Mouse (Mus musculus) intestine, embryonic 15.5 days (tissue): ENCODE results near the gene Tcp10c. TPM values are rescaled to one million over a fixed set of nuclear protein-coding genes. Genes with fewer than 3 reads are reported as not detected.
"Not testable (repeated sequence)": the region's sequence is repeated elsewhere in the genome, so short reads cannot be mapped to it uniquely, and the experiment has no call there.

Experiments used
- ATAC-seq: fragments of 200-750 bp; cut with Nextera tagmentation; 2 replicates; pipeline ENCODE4 v1.8.0; 2017; ENCODE audit warnings: moderate TSS enrichment, moderate library complexity
- H3K27ac ChIP-seq: fragments of 300-500 bp; sonication (generic); 2 replicates; pipeline ENCODE4 v1.5.1; 2015; ENCODE audit warnings: mild to moderate bottlenecking, inconsistent platforms
- H3K27me3 ChIP-seq: fragments of 300-500 bp; sonication (generic); replicated peaks from 2 replicates; pipeline ENCODE4 v1.6.1; 2015; ENCODE audit warnings: inconsistent platforms
- H3K36me3 ChIP-seq: fragments of 300-500 bp; sonication (generic); 2 replicates; pipeline ENCODE4 v1.6.1; 2015; ENCODE audit warnings: inconsistent platforms
- H3K4me1 ChIP-seq: fragments of 300-500 bp; sonication (generic); replicated peaks from 2 replicates; pipeline ENCODE4 v1.6.1; 2015; ENCODE audit warnings: inconsistent platforms
- H3K4me2 ChIP-seq: fragments of 300-500 bp; sonication (generic); replicated peaks from 2 replicates; pipeline ENCODE4 v1.6.1; 2015; ENCODE audit warnings: mild to moderate bottlenecking, inconsistent platforms
- H3K4me3 ChIP-seq: fragments of 300-500 bp; sonication (generic); replicated peaks from 2 replicates; pipeline ENCODE4 v1.5.1; 2015; ENCODE audit warnings: inconsistent platforms
- H3K9ac ChIP-seq: fragments of 300-500 bp; sonication (generic); 2 replicates; pipeline ENCODE4 v1.6.1; 2015; ENCODE audit warnings: inconsistent platforms
- H3K9me3 ChIP-seq: fragments of 300-500 bp; sonication (generic); 2 replicates; pipeline ENCODE4 v1.6.1; 2016; ENCODE audit warnings: inconsistent platforms
- WGBS: fragments of 180-500 bp; shearing (Covaris S2); methylation state at CpG from one replicate; pipeline ENCODE4 v1.1.7; 2015; 5-methylcytosine and 5-hydroxymethylcytosine counted together
- polyA plus RNA-seq: library from polyadenylated mRNA; unstranded; fragments of >200 nt; fragmentation: Nextera tagmentation; extraction: Ambion mirVana; gene quantifications from 2 replicates; pipeline ENCODE4 v1.2.1, GENCODE M21; 2015

Tcp10c gene
- polyA plus RNA-seq, 1 experiment from 2014 or later: not detected

GRCm38 (mm10) chr17:13403527-13404131, 49.3 kb downstream of the Tcp10c start:
- not testable (repeated sequence) for H3K9me3 ChIP-seq, H3K4me2 ChIP-seq, H3K27me3 ChIP-seq, H3K27ac ChIP-seq, H3K36me3 ChIP-seq, H3K4me1 ChIP-seq, ATAC-seq, H3K9ac ChIP-seq, H3K4me3 ChIP-seq
- WGBS: 81% methylated on average over 5 of the region's 5 CpGs

- not testable (repeated sequence) for H3K9ac ChIP-seq, H3K4me2 ChIP-seq, H3K36me3 ChIP-seq, H3K4me3 ChIP-seq, H3K9me3 ChIP-seq, ATAC-seq, H3K27ac ChIP-seq, H3K4me1 ChIP-seq, H3K27me3 ChIP-seq
- 83% methylated on average over 3 of the region's 3 CpGs for WGBS
These were observed 51.7 kb downstream of the Tcp10c start for GRCm38 (mm10) chr17:13406023-13406422.

- not testable (repeated sequence) for H3K4me1 ChIP-seq, H3K4me2 ChIP-seq, H3K36me3 ChIP-seq, H3K9ac ChIP-seq, H3K9me3 ChIP-seq, H3K27me3 ChIP-seq, H3K4me3 ChIP-seq, H3K27ac ChIP-seq, ATAC-seq
- 80% methylated on average over 6 of the region's 6 CpGs for WGBS
These were observed 52.3 kb downstream of the Tcp10c start for GRCm38 (mm10) chr17:13406701-13407100.

GRCm38 (mm10) chr17:13407621-13408256, 53.4 kb downstream of the Tcp10c start:
- WGBS: 93% methylated on average over 3 of the region's 4 CpGs
- H3K27ac ChIP-seq, H3K36me3 ChIP-seq, H3K4me2 ChIP-seq, H3K4me1 ChIP-seq, H3K4me3 ChIP-seq, H3K27me3 ChIP-seq, H3K9me3 ChIP-seq, H3K9ac ChIP-seq: not testable (repeated sequence)
- ATAC-seq: peak; percentile 39; the same call in 1 of the 2 replicates

- 0 out of 2 replicates have a peak, but pooled peaks have one; percentile 23 for ATAC-seq
- H3K9ac ChIP-seq, H3K36me3 ChIP-seq, H3K4me2 ChIP-seq, H3K4me3 ChIP-seq, H3K27me3 ChIP-seq, H3K27ac ChIP-seq, H3K4me1 ChIP-seq, H3K9me3 ChIP-seq: not testable (repeated sequence)
- WGBS: 94% methylated on average over 11 of the region's 11 CpGs
These were observed 53.9 kb downstream of the Tcp10c start for GRCm38 (mm10) chr17:13408257-13408633.

GRCm38 (mm10) chr17:13421022-13421591, 66.7 kb downstream of the Tcp10c start:
- H3K36me3 ChIP-seq, H3K27me3 ChIP-seq, H3K4me2 ChIP-seq, H3K4me1 ChIP-seq, H3K9me3 ChIP-seq, H3K27ac ChIP-seq, H3K9ac ChIP-seq, H3K4me3 ChIP-seq: not testable (repeated sequence)
- ATAC-seq: peak; percentile 75; the same call in 1 of the 2 replicates
- 91% methylated on average over 9 of the region's 12 CpGs for WGBS

- H3K9me3 ChIP-seq, ATAC-seq, H3K4me3 ChIP-seq, H3K27me3 ChIP-seq, H3K4me2 ChIP-seq, H3K4me1 ChIP-seq, H3K36me3 ChIP-seq, H3K27ac ChIP-seq, H3K9ac ChIP-seq: not testable (repeated sequence)
- WGBS: 89% methylated on average over 5 of the region's 5 CpGs
These were observed 68.3 kb downstream of the Tcp10c start for GRCm38 (mm10) chr17:13422638-13423037.

GRCm38 (mm10) chr17:13423373-13424024, 69.1 kb downstream of the Tcp10c start:
- H3K27me3 ChIP-seq, H3K9me3 ChIP-seq, H3K36me3 ChIP-seq, H3K4me1 ChIP-seq, H3K4me3 ChIP-seq, H3K4me2 ChIP-seq, H3K27ac ChIP-seq, H3K9ac ChIP-seq: not testable (repeated sequence)
- peak; percentile 48; the same call in 1 of the 2 replicates for ATAC-seq
- WGBS: 65% methylated on average over 8 of the region's 8 CpGs

- not testable (repeated sequence) for H3K4me3 ChIP-seq, H3K4me2 ChIP-seq, H3K36me3 ChIP-seq, H3K27ac ChIP-seq, H3K27me3 ChIP-seq, H3K9ac ChIP-seq, H3K9me3 ChIP-seq, ATAC-seq, H3K4me1 ChIP-seq
- WGBS: 88% methylated on average over 6 of the region's 6 CpGs
These were observed 69.9 kb downstream of the Tcp10c start for GRCm38 (mm10) chr17:13424321-13424720.

GRCm38 (mm10) chr17:13425694-13426093, 71.3 kb downstream of the Tcp10c start:
- not testable (repeated sequence) for H3K9ac ChIP-seq, H3K4me2 ChIP-seq, H3K27ac ChIP-seq, H3K27me3 ChIP-seq, H3K9me3 ChIP-seq, H3K4me1 ChIP-seq, H3K4me3 ChIP-seq, H3K36me3 ChIP-seq
- WGBS: 71% methylated on average over 2 of the region's 5 CpGs
- peak; percentile 31; the same call in 1 of the 2 replicates for ATAC-seq

- not testable (repeated sequence) for H3K27me3 ChIP-seq, H3K4me1 ChIP-seq, H3K4me3 ChIP-seq, H3K9me3 ChIP-seq, H3K4me2 ChIP-seq, H3K27ac ChIP-seq, ATAC-seq, H3K9ac ChIP-seq, H3K36me3 ChIP-seq
- WGBS: 80% methylated on average over 4 of the region's 6 CpGs
These were observed 72.1 kb downstream of the Tcp10c start for GRCm38 (mm10) chr17:13426508-13426907.
